Mouse (Mus musculus): ENCODE data around the gene Trio.

- no peak for TF ChIP-seq CTCF (IDR thresholded peaks at IDR 0.05; ENCODE audit: extremely low read depth, insufficient read length, insufficient replicate concordance, low read depth, low read length)
- TF ChIP-seq POLR2A (IDR thresholded peaks at IDR 0.05; ENCODE audit: low read depth, low read length), result no peak
These were observed 30.8 kb downstream of the Trio start for GRCm38 (mm10) chr15:27994870-27995269.
